Mouse (Mus musculus): Measurements from ENCODE around the gene Gm20896.
"Not testable (repeated sequence)": the region's sequence is repeated elsewhere in the genome, so short reads cannot be mapped to it uniquely, and the experiment has no call there.

The Gm20896 gene

GRCm38 (mm10) chrY:35921426-35921825 lies at the start of gene Gm20896:
Gene Gm20896, minus strand, starts transcription at chrY:35921526.
- not testable (repeated sequence) for DNase-seq

Data from right cerebral cortex, postnatal 14 days (tissue).